Mouse (Mus musculus) midbrain, embryonic 16.5 days (tissue): ENCODE measurements around the gene Pgm1. TPM values are rescaled to one million over a fixed set of nuclear protein-coding genes. Genes with fewer than 3 reads are reported as not detected.

Experiments used
- polyA plus RNA-seq: library from polyadenylated mRNA; unstranded; fragments of >200 nt; fragmentation: Nextera tagmentation; extraction: Ambion mirVana; gene quantifications from 2 replicates; pipeline ENCODE4 v1.2.1, GENCODE M21; 2015

Pgm1 gene
- polyA plus RNA-seq, 1 experiment from 2014 or later = 91.5 TPM

Other genes starting within 250 kb of the Pgm1 start
- 12.3 and 13.3 TPM in 2 replicates for gene Alg6, start 213.8 kb upstream of the Pgm1 start, polyA plus RNA-seq
- 11.7 and 13.0 TPM in 2 replicates for gene Efcab7, start 100.2 kb upstream of the Pgm1 start, polyA plus RNA-seq
- 12.4 and 12.9 TPM in 2 replicates for gene Itgb3bp, start 399 bp downstream of the Pgm1 start, polyA plus RNA-seq
- 0.83 and 0.84 TPM in 2 replicates for gene Ror1, start 166.4 kb downstream of the Pgm1 start, polyA plus RNA-seq